ENCODE assay signal across 18 mouse cellular contexts in the genomic region with DNA sequence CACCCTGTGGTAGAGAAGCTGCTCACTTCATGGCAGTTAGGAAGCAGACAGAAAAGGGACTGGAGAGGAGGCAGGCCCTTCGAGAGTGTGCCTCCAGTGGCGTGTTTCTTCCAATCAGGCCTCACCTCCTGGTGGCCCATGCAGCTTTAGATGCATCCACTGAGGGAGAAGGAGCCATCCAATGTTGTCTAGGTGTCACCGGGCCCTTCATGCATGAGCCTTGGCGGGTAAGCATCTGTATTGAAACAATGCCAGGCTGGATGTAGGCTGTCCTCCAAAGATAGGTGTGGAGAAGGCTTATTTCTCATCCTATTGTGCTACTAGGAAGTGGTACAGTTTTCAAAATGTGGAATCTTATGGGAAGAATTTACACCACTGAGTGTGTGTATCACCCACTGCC.
"Had no signal": no experiment of that assay in that cellular context is flagged by ENCODE, and none has a peak within 500 bp of the region (broad histone marks: within the 10 kb centered on the region; RNA-seq: fewer than 3 reads in every experiment).

No protein-coding gene starts in this region.

- H3K9ac ChIP-seq: lung, embryonic 14.5 days; midbrain, embryonic 12.5 days; neural tube, embryonic 13.5 days; neural tube, embryonic 15.5 days had no signal

- H3K27me3 ChIP-seq: neural tube, embryonic 13.5 days; neural tube, embryonic 15.5 days had no signal

- H3K27ac ChIP-seq: midbrain, embryonic 10.5 days; midbrain, embryonic 12.5 days; neural tube, embryonic 13.5 days; neural tube, embryonic 15.5 days had no signal

- H3K9me3 ChIP-seq: midbrain, embryonic 10.5 days; midbrain, embryonic 12.5 days; neural tube, embryonic 13.5 days; neural tube, embryonic 15.5 days had no signal

- H3K4me3 ChIP-seq: midbrain, embryonic 10.5 days; midbrain, embryonic 12.5 days; myocyte; neural tube, embryonic 13.5 days; neural tube, embryonic 15.5 days had no signal

- ATAC-seq: midbrain, embryonic 16.5 days had no signal

- DNase-seq: lung, embryonic 14.5 days; lung, postnatal 10 days; lung, postnatal 4 days; midbrain, embryonic 14.5 days; retina, postnatal 1 day; right cerebral cortex, adult 18-20 months; right cerebral cortex, postnatal 25 days; right cerebral cortex, postnatal 4 days; spleen, adult 18-20 months; thymus, adult 18-20 months; thymus, postnatal 14 days; thymus, postnatal 36 days had no signal

- H3K4me2 ChIP-seq: lung, embryonic 14.5 days; midbrain, embryonic 12.5 days; neural tube, embryonic 13.5 days; neural tube, embryonic 15.5 days had no signal

- H3K36me3 ChIP-seq: midbrain, embryonic 10.5 days; midbrain, embryonic 12.5 days; neural tube, embryonic 13.5 days; neural tube, embryonic 15.5 days had no signal
